Mouse (Mus musculus): ENCODE measurements around the gene Pam16. TPM values are rescaled to one million over a fixed set of nuclear protein-coding genes. Genes with fewer than 3 reads are reported as not detected.
A peak's percentile ranks its signal among the peaks of the same experiment; 100 is the strongest.

Pam16 gene
- polyA plus RNA-seq, 1 experiment = 34.8 TPM

- TF ChIP-seq POLR2A (IDR thresholded peaks at IDR 0.05; ENCODE audit: insufficient read depth, low read length) (no peak), EP300 (IDR thresholded peaks at IDR 0.05; ENCODE audit: insufficient read depth, low read depth, low read length) (no peak), CTCF (IDR thresholded peaks at IDR 0.05; ENCODE audit: low read depth, low read length) (no peak)
- Histone ChIP-seq H3K36me3 (ENCODE audit: control insufficient read depth, insufficient read depth, low read length, poor library complexity, severe bottlenecking) (no peaks in the 10 kb centered on the region), H3K27ac (ENCODE audit: insufficient read depth, low read length) (no peak overlapping the region), H3K27me3 (ENCODE audit: control insufficient read depth, insufficient read depth, low read length, poor library complexity, severe bottlenecking) (no peaks in the 10 kb centered on the region), H3K9ac (ENCODE audit: low read depth, poor library complexity, severe bottlenecking) (no peak overlapping the region), H3K4me1 (ENCODE audit: control insufficient read depth, insufficient read depth, low read length) (no peaks in the 10 kb centered on the region), H3K9me3 (replicated peaks; ENCODE audit: control insufficient read depth, insufficient read depth, low read length, poor library complexity, severe bottlenecking) (no peaks in the 10 kb centered on the region), H3K4me3 (ENCODE audit: low read depth, low read length) (no peak overlapping the region)
These were observed 24.4 kb upstream of the Pam16 start for GRCm38 (mm10) chr16:4649211-4649610.

- H3K9ac ChIP-seq (ENCODE audit: low read depth, poor library complexity, severe bottlenecking) = no peak overlapping the region
- H3K4me1 ChIP-seq (ENCODE audit: control insufficient read depth, insufficient read depth, low read length) = no peaks in the 10 kb centered on the region
- no peaks in the 10 kb centered on the region for H3K27me3 ChIP-seq (ENCODE audit: control insufficient read depth, insufficient read depth, low read length, poor library complexity, severe bottlenecking)
- H3K36me3 ChIP-seq (ENCODE audit: control insufficient read depth, insufficient read depth, low read length, poor library complexity, severe bottlenecking) = no peaks in the 10 kb centered on the region
- H3K9me3 ChIP-seq (replicated peaks; ENCODE audit: control insufficient read depth, insufficient read depth, low read length, poor library complexity, severe bottlenecking) = no peaks in the 10 kb centered on the region
- TF ChIP-seq CTCF (IDR thresholded peaks at IDR 0.05; ENCODE audit: low read depth, low read length) (no peak), POLR2A (IDR thresholded peaks at IDR 0.05; ENCODE audit: insufficient read depth, low read length) (no peak), EP300 (IDR thresholded peaks at IDR 0.05; ENCODE audit: insufficient read depth, low read depth, low read length) (no peak)
- H3K27ac ChIP-seq (ENCODE audit: insufficient read depth, low read length) = no peak overlapping the region
- peak overlapping the region; percentile 10 for H3K4me3 ChIP-seq (ENCODE audit: low read depth, low read length)
These were observed 23.7 kb upstream of the Pam16 start for GRCm38 (mm10) chr16:4648416-4649023.

- no peak overlapping the region for H3K27ac ChIP-seq (ENCODE audit: insufficient read depth, low read length)
- H3K4me3 ChIP-seq (ENCODE audit: low read depth, low read length) = no peak overlapping the region
- H3K27me3 ChIP-seq (ENCODE audit: control insufficient read depth, insufficient read depth, low read length, poor library complexity, severe bottlenecking) = no peaks in the 10 kb centered on the region
- no peaks in the 10 kb centered on the region for H3K9me3 ChIP-seq (replicated peaks; ENCODE audit: control insufficient read depth, insufficient read depth, low read length, poor library complexity, severe bottlenecking)
- no peak overlapping the region for H3K9ac ChIP-seq (ENCODE audit: low read depth, poor library complexity, severe bottlenecking)
- no peaks in the 10 kb centered on the region for H3K36me3 ChIP-seq (ENCODE audit: control insufficient read depth, insufficient read depth, low read length, poor library complexity, severe bottlenecking)
- H3K4me1 ChIP-seq (ENCODE audit: control insufficient read depth, insufficient read depth, low read length) = no peaks in the 10 kb centered on the region
- TF ChIP-seq CTCF (IDR thresholded peaks at IDR 0.05; ENCODE audit: low read depth, low read length) = no peak
- TF ChIP-seq POLR2A (IDR thresholded peaks at IDR 0.05; ENCODE audit: insufficient read depth, low read length) = no peak
- no peak for TF ChIP-seq EP300 (IDR thresholded peaks at IDR 0.05; ENCODE audit: insufficient read depth, low read depth, low read length)
These were observed 22.9 kb upstream of the Pam16 start for GRCm38 (mm10) chr16:4647651-4648141.

GRCm38 (mm10) chr16:4646831-4647230, 22.0 kb upstream of the Pam16 start:
- no peak overlapping the region for H3K9ac ChIP-seq (ENCODE audit: low read depth, poor library complexity, severe bottlenecking)
- no peaks in the 10 kb centered on the region for H3K36me3 ChIP-seq (ENCODE audit: control insufficient read depth, insufficient read depth, low read length, poor library complexity, severe bottlenecking)

GRCm38 (mm10) chr16:4645867-4646266, 21.1 kb upstream of the Pam16 start:
- no peak overlapping the region for H3K4me3 ChIP-seq (ENCODE audit: low read depth, low read length)
- no peaks in the 10 kb centered on the region for H3K36me3 ChIP-seq (ENCODE audit: control insufficient read depth, insufficient read depth, low read length, poor library complexity, severe bottlenecking)
- H3K9me3 ChIP-seq (replicated peaks; ENCODE audit: control insufficient read depth, insufficient read depth, low read length, poor library complexity, severe bottlenecking) = no peaks in the 10 kb centered on the region
- H3K27me3 ChIP-seq (ENCODE audit: control insufficient read depth, insufficient read depth, low read length, poor library complexity, severe bottlenecking) = no peaks in the 10 kb centered on the region
- no peaks in the 10 kb centered on the region for H3K4me1 ChIP-seq (ENCODE audit: control insufficient read depth, insufficient read depth, low read length)
- TF ChIP-seq POLR2A (IDR thresholded peaks at IDR 0.05; ENCODE audit: insufficient read depth, low read length) (no peak), CTCF (IDR thresholded peaks at IDR 0.05; ENCODE audit: low read depth, low read length) (no peak), EP300 (IDR thresholded peaks at IDR 0.05; ENCODE audit: insufficient read depth, low read depth, low read length) (no peak)
- no peak overlapping the region for H3K9ac ChIP-seq (ENCODE audit: low read depth, poor library complexity, severe bottlenecking)
- no peak overlapping the region for H3K27ac ChIP-seq (ENCODE audit: insufficient read depth, low read length)

More at GRCm38 (mm10) chr16:4646831-4647230, 22.0 kb upstream of the Pam16 start:
- Histone ChIP-seq H3K4me1 (ENCODE audit: control insufficient read depth, insufficient read depth, low read length) (no peaks in the 10 kb centered on the region), H3K9me3 (replicated peaks; ENCODE audit: control insufficient read depth, insufficient read depth, low read length, poor library complexity, severe bottlenecking) (no peaks in the 10 kb centered on the region), H3K27ac (ENCODE audit: insufficient read depth, low read length) (no peak overlapping the region), H3K27me3 (ENCODE audit: control insufficient read depth, insufficient read depth, low read length, poor library complexity, severe bottlenecking) (no peaks in the 10 kb centered on the region), H3K4me3 (ENCODE audit: low read depth, low read length) (no peak overlapping the region)
- no peak for TF ChIP-seq EP300 (IDR thresholded peaks at IDR 0.05; ENCODE audit: insufficient read depth, low read depth, low read length)
- no peak for TF ChIP-seq CTCF (IDR thresholded peaks at IDR 0.05; ENCODE audit: low read depth, low read length)
- TF ChIP-seq POLR2A (IDR thresholded peaks at IDR 0.05; ENCODE audit: insufficient read depth, low read length) = no peak

- Histone ChIP-seq H3K27me3 (ENCODE audit: control insufficient read depth, insufficient read depth, low read length, poor library complexity, severe bottlenecking) (no peaks in the 10 kb centered on the region), H3K4me3 (ENCODE audit: low read depth, low read length) (no peak overlapping the region), H3K27ac (ENCODE audit: insufficient read depth, low read length) (no peak overlapping the region), H3K9ac (ENCODE audit: low read depth, poor library complexity, severe bottlenecking) (no peak overlapping the region), H3K36me3 (ENCODE audit: control insufficient read depth, insufficient read depth, low read length, poor library complexity, severe bottlenecking) (no peaks in the 10 kb centered on the region), H3K4me1 (ENCODE audit: control insufficient read depth, insufficient read depth, low read length) (no peaks in the 10 kb centered on the region), H3K9me3 (replicated peaks; ENCODE audit: control insufficient read depth, insufficient read depth, low read length, poor library complexity, severe bottlenecking) (no peaks in the 10 kb centered on the region)
- no peak for TF ChIP-seq CTCF (IDR thresholded peaks at IDR 0.05; ENCODE audit: low read depth, low read length)
- TF ChIP-seq POLR2A (IDR thresholded peaks at IDR 0.05; ENCODE audit: insufficient read depth, low read length) = no peak
- no peak for TF ChIP-seq EP300 (IDR thresholded peaks at IDR 0.05; ENCODE audit: insufficient read depth, low read depth, low read length)
These were observed 19.1 kb upstream of the Pam16 start for GRCm38 (mm10) chr16:4643670-4644419.
